Mouse (Mus musculus) neural tube, embryonic 15.5 days (tissue): Measurements from ENCODE around the gene Spata25. TPM values are rescaled to one million over a fixed set of nuclear protein-coding genes. Genes with fewer than 3 reads are reported as not detected.

Experiments used
- ATAC-seq: fragments of 200-750 bp; cut with Nextera tagmentation; 2 replicates; pipeline ENCODE4 v1.8.0; 2017; ENCODE audit warnings: mild to moderate bottlenecking, moderate TSS enrichment, moderate library complexity; ENCODE audit not compliant: low FRiP score
- H3K27ac ChIP-seq: fragments of 300-500 bp; sonication (generic); replicated peaks from 2 replicates; pipeline ENCODE4 v1.5.1; 2015; ENCODE audit warnings: mild to moderate bottlenecking, inconsistent platforms
- H3K27me3 ChIP-seq: fragments of 300-500 bp; sonication (generic); replicated peaks from 2 replicates; pipeline ENCODE4 v1.6.1; 2015; ENCODE audit warnings: inconsistent platforms
- H3K36me3 ChIP-seq: fragments of 300-500 bp; sonication (generic); 2 replicates; pipeline ENCODE4 v1.6.1; 2015; ENCODE audit warnings: inconsistent platforms
- H3K4me1 ChIP-seq: fragments of 300-500 bp; sonication (generic); 2 replicates; pipeline ENCODE4 v1.6.1; 2015; ENCODE audit warnings: inconsistent platforms
- H3K4me2 ChIP-seq: fragments of 300-500 bp; sonication (generic); 2 replicates; pipeline ENCODE4 v1.6.1; 2015; ENCODE audit warnings: inconsistent platforms, mild to moderate bottlenecking, moderate library complexity
- H3K4me3 ChIP-seq: fragments of 300-500 bp; sonication (generic); replicated peaks from 2 replicates; pipeline ENCODE4 v1.5.1; 2015; ENCODE audit warnings: mild to moderate bottlenecking, inconsistent platforms
- H3K9ac ChIP-seq: fragments of 300-500 bp; sonication (generic); replicated peaks from 2 replicates; pipeline ENCODE4 v1.6.1; 2015; ENCODE audit warnings: mild to moderate bottlenecking, inconsistent platforms
- H3K9me3 ChIP-seq: fragments of 300-500 bp; sonication (generic); replicated peaks from 2 replicates; pipeline ENCODE4 v1.6.1; 2016; ENCODE audit warnings: inconsistent platforms
- WGBS: fragments of 180-500 bp; shearing (Covaris S2); methylation state at CpG from one replicate; pipeline ENCODE4 v1.1.7; 2015; ENCODE audit warnings: mixed read lengths; 5-methylcytosine and 5-hydroxymethylcytosine counted together
- polyA plus RNA-seq: library from polyadenylated mRNA; unstranded; fragments of >200 nt; fragmentation: Nextera tagmentation; extraction: Ambion mirVana; gene quantifications from 2 replicates; pipeline ENCODE4 v1.2.1, GENCODE M21; 2015

Spata25 gene
- polyA plus RNA-seq, 1 experiment from 2014 or later = not detected

DNA sequence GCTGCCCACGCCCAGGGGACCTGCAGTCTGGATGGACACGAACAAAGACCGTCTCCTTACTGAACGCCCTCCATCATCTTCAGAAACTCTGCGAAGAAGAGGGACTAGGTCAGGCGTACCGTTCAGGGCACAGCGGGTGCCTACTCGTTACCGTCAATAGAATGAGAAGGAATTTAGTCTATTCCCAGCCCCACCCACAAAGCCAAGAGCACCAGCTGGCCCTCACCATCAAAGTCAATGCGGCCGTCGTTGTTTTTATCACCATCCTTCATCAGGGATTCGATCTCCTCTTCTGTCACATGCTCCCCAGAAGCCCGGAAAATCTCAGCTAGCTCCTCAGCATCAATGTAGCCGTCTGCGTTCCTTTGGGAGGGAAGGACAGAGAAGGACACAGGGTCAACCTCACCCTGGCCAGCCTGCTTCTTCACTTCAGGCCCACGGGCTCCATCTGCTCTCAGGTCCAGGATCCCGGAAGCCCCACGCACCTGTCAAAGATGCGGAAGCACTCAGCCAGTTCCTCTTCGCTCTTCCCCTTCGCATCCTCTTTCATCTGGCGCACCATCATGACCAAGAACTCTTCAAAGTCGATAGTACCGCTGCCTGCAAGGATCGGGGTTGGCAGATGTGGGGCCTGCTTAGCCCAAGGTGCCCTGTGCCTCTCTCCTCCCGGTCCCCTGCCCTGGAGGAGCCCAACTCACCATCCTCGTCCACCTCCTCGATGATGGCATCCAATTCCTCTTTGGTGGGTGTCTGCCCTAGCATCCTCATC is 50.9 kb downstream of the Spata25 start:
- Histone ChIP-seq H3K9me3 (no peaks in the 10 kb centered on the region), H3K4me1 (no peaks in the 10 kb centered on the region), H3K4me2 (no peak overlapping the region), H3K9ac (no peak overlapping the region), H3K27me3 (peaks cover 3% of the 10 kb centered on the region; the same call in 1 of the 2 replicates), H3K27ac (no peak overlapping the region), H3K36me3 (no peaks in the 10 kb centered on the region), H3K4me3 (no peak overlapping the region)
- 82% methylated on average over 30 of the region's 30 CpGs for WGBS
- ATAC-seq = no peak

DNA sequence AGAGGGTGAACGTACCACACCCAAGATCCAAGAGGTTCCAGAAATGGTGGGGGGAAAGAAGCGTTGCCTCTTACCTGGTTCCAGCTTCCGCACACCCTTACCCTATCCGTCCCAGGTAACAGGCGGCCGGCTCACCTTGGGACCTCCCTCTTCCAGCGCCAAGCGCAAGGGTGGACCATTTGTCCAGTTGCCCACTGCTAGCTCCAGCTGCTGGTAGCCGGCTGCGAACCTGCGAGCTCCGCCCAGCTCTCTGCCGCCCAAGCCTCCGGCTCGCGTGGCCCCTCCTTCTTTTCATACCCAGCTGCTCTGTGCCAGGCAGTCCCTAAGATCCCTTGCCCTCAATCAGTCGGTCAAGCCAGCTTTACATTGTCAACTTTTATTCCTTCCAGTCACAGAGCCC is 51.5 kb downstream of the Spata25 start:
- Histone ChIP-seq H3K4me3 (no peak overlapping the region), H3K9me3 (no peaks in the 10 kb centered on the region), H3K27ac (no peak overlapping the region), H3K4me1 (no peaks in the 10 kb centered on the region), H3K27me3 (peaks cover 3% of the 10 kb centered on the region; the same call in 1 of the 2 replicates), H3K36me3 (no peaks in the 10 kb centered on the region), H3K4me2 (no peak overlapping the region), H3K9ac (no peak overlapping the region)
- no peak for ATAC-seq
- WGBS = 67% methylated on average over 17 of the region's 17 CpGs

Other genes with a start within 250 kb of the Spata25 start
- 0.31 TPM in 1 of 2 replicates, not detected in the other for gene Wfdc6a, start 243.1 kb downstream of the Spata25 start, polyA plus RNA-seq
- gene Eppin, start 234.9 kb downstream of the Spata25 start, polyA plus RNA-seq = not detected in 2 replicates
- gene Wfdc6b, start 215.0 kb downstream of the Spata25 start, polyA plus RNA-seq = not detected in 2 replicates
- gene Wfdc8, start 214.9 kb downstream of the Spata25 start, polyA plus RNA-seq = not detected in 2 replicates
- not detected in 2 replicates for gene Wfdc16, start 189.7 kb downstream of the Spata25 start, polyA plus RNA-seq
- gene Wfdc10, start 172.5 kb downstream of the Spata25 start, polyA plus RNA-seq = not detected in 2 replicates
- not detected in 2 replicates for gene Wfdc9, start 172.0 kb downstream of the Spata25 start, polyA plus RNA-seq
- gene Wfdc11, start 154.4 kb downstream of the Spata25 start, polyA plus RNA-seq = not detected in 2 replicates
- not detected in 2 replicates for gene Wfdc13, start 143.4 kb downstream of the Spata25 start, polyA plus RNA-seq
- not detected in 2 replicates for gene Spint4, start 130.0 kb downstream of the Spata25 start, polyA plus RNA-seq
- not detected in 2 replicates for gene Spint5, start 113.2 kb downstream of the Spata25 start, polyA plus RNA-seq
- gene Wfdc3, start 82.6 kb downstream of the Spata25 start, polyA plus RNA-seq = 1.1 and 1.3 TPM in 2 replicates
- 51.0 and 56.4 TPM in 2 replicates for gene Dnttip1, start 82.6 kb downstream of the Spata25 start, polyA plus RNA-seq
- gene Ube2c, start 58.6 kb downstream of the Spata25 start, polyA plus RNA-seq = 42.8 and 134 TPM in 2 replicates
- 27.5 and 55.6 TPM in 2 replicates for gene Tnnc2, start 48.6 kb downstream of the Spata25 start, polyA plus RNA-seq
- gene Snx21, start 42.7 kb downstream of the Spata25 start, polyA plus RNA-seq = 41.3 and 46.6 TPM in 2 replicates
- 24.1 and 26.4 TPM in 2 replicates for gene Acot8, start 23.7 kb downstream of the Spata25 start, polyA plus RNA-seq
- 14.9 and 16.2 TPM in 2 replicates for gene Zswim3, start 23.4 kb downstream of the Spata25 start, polyA plus RNA-seq
- 23.7 and 25.4 TPM in 2 replicates for gene Zswim1, start 5.9 kb downstream of the Spata25 start, polyA plus RNA-seq
- gene Ctsa, start 4.3 kb upstream of the Spata25 start, polyA plus RNA-seq = 99.9 and 113 TPM in 2 replicates
- gene Neurl2, start 4.9 kb upstream of the Spata25 start, polyA plus RNA-seq = 6.8 and 7.1 TPM in 2 replicates
- gene Pltp, start 29.2 kb upstream of the Spata25 start, polyA plus RNA-seq = 117 and 192 TPM in 2 replicates
- 79.9 and 85.2 TPM in 2 replicates for gene Pcif1, start 50.8 kb upstream of the Spata25 start, polyA plus RNA-seq
- gene Zfp335, start 83.2 kb upstream of the Spata25 start, polyA plus RNA-seq = 13.3 and 13.8 TPM in 2 replicates
- gene Mmp9, start 112.2 kb upstream of the Spata25 start, polyA plus RNA-seq = 23.8 and 25.6 TPM in 2 replicates
- gene Slc12a5, start 132.3 kb upstream of the Spata25 start, polyA plus RNA-seq = 53.6 and 61.8 TPM in 2 replicates
- 85.1 TPM in 2 replicates for gene Ncoa5, start 206.3 kb upstream of the Spata25 start, polyA plus RNA-seq
- gene Cd40, start 227.1 kb upstream of the Spata25 start, polyA plus RNA-seq = 6.9 and 11.0 TPM in 2 replicates